Mouse (Mus musculus) T-cell, adult 2 months (primary cell): ENCODE results near the gene Plekhg5.

Source experiments
- DNase-seq: peaks from one replicate; pipeline ENCODE4 v3.0.0; 2022; ENCODE audit warnings: low spot score

Gene Plekhg5

DNA sequence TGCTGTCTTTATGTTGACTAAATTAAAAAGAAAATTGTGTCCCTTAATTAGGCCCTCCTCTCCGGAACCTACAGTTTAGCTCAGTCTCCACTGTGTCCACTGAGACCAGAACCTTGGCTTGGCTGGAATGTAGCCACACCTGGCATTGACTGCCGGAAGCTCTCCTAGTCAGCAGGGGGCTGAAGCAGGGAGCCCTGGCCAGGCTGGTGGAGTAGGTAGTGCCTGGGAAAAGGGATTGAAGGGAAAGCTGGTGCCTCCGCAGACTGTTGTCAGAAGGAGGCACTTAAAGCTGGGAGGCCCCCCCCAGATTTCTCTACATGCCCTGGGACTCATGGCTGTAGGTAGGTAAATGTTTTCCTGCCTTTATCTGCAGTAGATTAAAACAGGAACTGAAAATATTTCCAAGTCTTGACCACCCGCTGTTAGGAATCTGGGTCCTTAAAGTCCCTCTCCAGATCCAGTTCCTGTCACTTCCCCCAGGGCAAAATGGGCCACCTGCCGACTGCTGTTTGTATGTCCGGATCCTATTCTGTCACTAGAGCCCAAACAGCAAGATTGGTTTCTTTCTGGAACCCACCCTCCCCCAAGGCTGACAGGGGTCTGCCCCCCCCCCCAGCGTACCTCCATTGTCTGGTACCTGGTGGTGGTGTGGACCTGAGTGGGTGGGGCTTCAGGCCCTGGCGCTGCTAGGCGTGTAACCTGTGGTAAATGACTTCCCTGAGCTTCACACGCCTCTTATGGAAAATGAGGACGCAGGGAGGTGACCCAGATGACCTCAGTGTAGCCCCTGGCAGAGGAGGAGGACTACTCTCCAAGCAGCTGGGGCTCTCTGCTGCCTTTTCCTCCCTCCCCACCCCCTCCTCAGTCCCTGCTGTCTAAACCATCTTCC, 25.9 kb downstream of the Plekhg5 start:
- DNase-seq = no peak

DNA sequence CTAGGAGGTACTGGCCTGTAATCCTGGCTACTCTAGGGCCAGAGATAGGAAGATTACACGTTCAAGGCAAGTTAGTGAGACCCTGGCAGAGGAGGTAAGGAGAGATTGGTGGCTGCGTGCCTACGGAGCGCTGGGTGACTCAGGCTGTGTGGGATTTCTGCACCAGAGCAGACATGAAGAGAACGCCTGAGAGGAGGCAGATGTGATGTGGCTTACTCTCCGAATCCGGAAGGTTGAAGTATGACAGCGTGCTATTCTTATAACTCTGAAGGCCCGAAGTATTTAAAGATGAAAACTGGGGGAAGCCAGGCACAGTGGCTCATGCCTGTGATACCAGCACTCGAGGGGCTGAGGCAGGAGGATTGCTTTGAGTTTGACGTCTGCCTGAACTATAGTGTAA, 28.2 kb downstream of the Plekhg5 start:
- DNase-seq = no peak

DNA sequence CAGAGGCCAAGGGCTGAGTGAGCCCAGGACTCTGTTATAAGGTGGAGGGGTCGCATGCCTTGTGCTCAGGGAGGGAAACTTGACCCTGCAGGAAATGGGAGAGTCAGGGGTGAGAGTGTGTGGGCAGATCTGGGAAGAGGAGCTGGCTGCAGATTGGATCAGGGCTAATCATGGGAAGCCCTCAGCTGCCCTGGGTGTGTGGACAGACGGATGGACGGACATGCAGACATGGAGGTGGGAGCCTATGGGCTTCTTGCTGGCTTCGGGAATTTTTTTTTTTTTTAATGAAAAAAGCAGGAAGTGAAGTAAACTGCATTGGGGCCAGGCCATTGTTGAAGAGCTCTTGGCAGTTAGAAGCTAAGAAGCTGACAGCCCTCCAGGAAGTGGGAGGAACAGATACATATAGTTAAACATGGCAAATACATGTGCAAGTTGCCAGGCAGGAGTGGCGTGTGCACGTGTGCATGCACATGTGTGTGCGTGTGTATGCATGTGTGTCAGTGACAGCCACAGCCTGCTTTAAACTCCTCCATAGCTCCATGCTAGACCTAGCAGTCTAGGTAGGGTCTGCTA, 28.9 kb downstream of the Plekhg5 start:
- DNase-seq = no peak

DNA sequence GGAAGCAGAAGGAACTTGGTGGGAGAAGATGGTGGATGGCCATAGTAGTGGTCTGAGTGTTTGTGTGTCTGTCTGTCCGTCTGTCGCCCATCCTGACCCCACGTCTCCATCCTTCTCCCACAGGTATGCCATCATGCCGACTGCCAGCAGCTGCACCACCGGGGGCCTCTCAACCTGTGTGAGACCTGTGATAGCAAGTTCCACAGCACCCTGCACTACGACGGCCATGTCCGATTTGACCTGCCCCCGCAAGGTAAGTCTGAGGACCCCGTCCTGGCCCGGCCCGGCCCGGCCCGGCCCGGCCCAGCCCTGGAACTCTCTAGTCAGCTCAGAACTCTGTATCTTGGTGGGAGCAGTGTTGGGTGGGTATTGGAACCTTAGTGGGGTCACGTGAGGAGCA, 29.6 kb downstream of the Plekhg5 start:
- DNase-seq = no peak

DNA sequence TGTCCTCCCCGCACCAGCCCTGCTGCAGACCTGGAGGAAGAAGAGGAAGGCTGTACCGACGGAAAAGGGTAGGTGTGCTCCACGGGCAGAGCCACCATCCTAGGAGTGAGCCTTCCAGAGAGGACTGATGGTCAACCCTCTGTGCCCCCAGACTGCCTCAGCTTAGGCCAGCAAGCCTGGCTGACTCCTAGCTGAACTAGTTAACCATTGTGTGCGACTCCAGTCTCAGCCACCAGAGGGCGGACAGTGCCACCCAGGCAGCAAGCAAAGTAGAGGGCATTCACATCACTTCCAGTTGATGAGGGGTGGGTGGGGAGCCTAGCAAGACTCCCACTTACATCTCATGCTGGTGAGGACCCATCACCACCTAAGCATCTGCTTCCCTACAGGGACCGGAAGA, 30.7 kb downstream of the Plekhg5 start:
- peak; percentile 71 for DNase-seq

DNA sequence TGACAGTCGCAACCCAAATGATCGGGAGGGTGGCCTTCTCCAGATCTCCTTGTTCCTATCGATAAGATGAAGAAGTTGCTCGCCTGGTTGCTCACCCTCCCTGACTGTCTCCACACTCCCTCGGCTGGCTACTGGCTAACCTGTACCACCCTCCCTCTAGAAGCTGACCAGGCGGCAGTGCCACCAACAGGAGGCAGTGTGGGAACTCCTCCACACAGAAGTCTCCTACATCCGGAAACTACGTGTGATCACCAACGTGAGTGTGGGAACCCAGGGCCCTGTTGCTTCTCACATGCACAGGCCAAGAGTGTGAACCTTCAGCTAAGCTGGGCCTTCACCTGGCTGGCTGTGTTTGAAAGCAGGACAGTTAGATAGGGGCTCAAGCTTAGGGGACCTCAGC, 34.4 kb downstream of the Plekhg5 start:
- DNase-seq = no peak

DNA sequence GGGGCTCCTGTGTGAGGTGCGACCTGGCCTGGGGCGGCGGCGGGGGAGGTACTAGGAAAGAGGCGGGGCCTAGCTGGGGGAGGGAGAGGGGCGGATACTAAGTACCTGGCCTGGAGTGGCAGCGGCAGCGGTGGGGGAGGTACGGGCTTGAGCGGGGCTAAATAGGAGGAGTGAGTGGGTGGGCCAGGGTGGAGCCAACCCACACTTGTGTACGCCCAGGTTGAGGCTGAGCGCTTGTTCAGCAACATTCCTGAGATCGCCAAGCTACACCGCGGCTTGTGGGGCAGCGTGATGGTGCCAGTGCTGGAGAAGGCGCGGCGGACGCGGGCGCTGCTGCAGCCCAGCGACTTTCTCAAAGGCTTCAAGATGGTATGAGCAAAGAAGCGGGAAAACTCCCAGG, 35.2 kb downstream of the Plekhg5 start:
- DNase-seq = no peak

DNA sequence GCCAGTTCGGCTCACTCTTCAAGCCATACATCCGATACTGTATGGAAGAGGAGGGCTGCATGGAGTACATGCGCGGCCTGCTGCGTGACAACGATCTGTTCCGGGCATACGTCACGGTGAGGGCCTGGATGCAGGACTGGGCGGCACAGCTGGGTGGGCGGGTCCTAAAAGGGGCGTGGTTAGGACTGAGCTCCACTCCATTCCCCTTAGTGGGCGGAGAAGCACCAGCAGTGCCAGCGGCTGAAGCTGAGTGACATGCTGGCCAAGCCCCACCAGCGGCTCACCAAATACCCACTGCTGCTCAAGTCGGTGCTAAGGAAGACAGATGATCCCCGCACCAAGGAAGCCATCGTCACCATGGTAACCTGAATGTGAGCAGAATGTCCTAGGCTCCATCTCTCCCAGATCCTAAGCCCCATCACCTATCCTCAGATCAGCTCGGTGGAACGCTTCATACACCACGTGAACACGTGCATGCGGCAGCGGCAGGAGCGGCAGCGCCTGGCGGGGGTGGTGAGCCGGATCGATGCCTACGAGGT, 35.7 kb downstream of the Plekhg5 start:
- DNase-seq = no peak

DNA sequence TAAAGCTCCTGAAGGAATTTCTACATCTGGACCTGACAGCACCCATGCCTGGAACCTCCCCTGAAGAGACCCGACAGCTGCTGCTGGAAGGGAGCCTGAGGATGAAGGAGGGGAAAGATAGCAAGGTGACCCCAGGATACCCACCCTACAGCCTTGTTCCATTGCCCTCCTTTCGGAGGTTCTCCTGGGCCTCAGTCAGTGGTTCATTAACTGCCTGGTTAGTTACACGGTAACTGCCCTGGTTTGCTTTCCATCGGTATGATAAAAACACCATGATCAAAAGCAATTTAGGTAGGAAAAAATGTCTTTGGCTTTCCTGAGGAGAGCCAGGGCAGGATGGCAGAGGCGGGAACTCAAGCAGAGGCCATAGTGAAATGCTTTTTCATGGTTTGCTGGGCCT, 36.4 kb downstream of the Plekhg5 start:
- DNase-seq = no peak

DNA sequence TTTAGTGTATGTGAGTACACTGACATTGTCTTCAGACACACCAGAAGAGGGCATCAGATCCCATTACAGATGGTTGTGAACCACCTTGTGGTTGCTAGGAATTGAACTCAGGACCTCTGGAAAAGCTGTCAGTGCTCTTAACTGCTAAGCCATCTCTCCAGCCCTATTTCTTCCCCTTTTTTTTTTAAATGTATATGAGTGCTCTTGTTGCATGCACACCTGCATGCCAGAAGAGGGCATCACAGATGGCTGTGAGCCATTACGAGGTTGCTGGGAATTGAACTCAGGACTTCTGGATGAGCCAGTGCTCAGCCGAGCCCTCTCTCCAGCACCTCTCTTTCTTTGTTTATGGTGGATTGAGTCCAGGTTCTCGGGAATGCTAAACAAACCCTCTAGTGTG, 37.2 kb downstream of the Plekhg5 start:
- DNase-seq = no peak

DNA sequence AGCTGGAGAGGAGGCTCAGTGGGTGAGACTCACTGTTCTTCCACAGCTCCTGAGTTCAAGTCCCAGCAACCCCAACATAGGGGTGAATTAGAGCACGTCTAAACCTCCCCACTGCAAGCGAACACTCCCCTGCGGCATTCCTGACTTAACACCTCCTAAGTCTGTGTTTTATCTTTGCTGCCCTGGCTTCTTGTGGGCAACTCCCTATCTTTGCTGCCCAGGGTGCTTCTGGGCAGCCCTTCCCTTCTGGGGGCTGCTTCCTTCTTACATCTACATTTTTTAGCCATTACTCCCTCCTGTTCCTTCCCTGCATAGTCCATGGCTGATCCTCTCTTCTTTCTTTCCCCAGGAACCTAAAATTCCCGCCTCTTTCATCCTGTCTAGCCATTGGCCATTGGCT, 38.4 kb downstream of the Plekhg5 start:
- DNase-seq = no peak

DNA sequence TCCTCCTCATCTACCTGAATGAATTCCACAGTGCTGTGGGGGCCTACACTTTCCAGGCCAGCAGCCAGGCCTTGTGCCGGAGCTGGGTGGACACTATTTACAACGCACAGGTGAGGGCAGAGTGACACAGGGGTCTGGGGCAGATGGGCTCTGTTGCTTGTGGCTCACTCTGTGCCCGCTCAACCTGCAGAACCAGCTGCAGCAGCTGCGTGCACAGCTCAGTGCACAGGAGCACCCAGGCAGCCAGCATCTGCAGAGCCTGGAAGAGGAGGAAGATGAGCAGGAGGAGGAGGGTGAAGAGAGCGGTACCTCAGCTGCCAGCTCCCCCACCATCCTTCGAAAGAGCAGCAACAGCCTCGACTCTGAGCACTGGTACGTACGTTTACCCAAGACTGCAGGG, 40.0 kb downstream of the Plekhg5 start:
- DNase-seq = no peak

DNA sequence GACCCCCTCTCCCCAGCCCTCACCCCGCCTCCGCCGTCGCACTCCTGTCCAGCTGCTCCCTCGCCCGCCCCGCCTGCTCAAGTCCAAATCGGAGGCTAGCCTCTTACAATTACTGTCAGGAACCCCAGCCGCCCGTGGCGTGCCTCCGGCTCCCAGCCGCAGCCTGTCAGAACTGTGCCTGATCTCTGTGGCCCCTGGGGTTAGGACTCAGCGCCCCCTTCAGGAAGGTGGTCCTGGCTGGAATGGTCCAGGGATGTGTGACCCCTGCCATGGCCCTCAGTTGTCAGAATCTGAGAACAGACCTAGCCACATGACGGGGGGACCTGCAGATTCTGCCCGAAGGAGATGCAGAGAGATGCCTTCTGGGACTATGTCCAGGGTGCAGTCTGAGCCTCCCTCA, 41.8 kb downstream of the Plekhg5 start:
- DNase-seq = no peak

DNA sequence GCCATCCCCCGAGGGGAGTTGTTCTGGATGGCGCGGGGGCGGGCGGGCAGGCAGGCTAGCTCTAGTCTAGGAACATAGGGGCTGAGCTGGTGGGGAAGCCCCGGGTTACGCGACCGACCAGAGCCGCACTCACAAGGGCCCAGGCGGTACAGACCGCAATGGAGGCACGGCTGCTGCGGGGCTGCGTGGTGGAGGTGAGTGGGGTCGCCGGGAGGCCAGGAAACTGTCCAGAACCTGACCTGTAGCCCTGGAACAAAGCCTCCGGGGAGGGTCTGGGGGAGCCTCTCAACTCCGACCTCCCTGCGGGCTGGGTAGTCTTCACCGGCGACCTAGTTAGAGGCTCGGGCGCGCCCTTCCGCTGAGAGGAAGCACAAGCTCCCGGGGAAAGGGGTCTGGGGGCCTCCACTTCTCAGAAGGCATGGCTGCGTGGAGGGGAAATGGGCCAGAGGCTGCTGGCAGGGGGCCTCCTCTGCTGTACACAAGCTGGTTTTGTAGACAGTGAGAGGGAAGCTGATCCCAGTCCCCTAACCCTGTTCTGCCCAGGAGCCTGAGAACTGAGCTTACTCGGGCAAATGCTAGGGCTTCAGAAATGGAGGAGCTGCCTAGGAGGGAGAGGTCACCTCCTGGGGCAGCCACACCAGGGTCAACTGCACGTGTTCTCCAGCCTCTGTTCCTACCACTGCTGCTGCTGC, 43.8 kb downstream of the Plekhg5 start, which contains the start of gene Tnfrsf25:
Gene Tnfrsf25, plus strand, starts transcription at position 14 of the 692 bp plus-strand sequence.
- peak; percentile 60 for DNase-seq

DNA sequence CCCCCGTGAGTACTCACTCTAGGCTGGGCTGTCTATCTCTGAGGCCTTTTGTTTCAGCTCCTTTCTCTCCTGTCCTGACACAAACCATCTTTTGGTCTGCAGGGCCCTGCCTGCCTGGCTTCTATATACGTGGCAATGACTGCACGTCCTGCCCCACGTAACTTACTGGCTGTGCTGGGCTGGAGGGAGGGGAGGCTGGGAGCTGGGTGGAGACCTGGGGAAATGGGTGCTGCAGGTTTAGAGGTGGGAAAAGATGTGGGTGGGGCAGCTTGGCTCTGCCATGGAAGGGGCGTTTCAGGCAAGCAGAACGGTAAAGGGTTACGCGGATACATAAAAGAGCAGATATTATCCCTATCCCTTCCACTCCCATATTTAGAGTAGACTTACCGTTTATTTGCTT, 45.2 kb downstream of the Plekhg5 start:
- DNase-seq = no peak

DNA sequence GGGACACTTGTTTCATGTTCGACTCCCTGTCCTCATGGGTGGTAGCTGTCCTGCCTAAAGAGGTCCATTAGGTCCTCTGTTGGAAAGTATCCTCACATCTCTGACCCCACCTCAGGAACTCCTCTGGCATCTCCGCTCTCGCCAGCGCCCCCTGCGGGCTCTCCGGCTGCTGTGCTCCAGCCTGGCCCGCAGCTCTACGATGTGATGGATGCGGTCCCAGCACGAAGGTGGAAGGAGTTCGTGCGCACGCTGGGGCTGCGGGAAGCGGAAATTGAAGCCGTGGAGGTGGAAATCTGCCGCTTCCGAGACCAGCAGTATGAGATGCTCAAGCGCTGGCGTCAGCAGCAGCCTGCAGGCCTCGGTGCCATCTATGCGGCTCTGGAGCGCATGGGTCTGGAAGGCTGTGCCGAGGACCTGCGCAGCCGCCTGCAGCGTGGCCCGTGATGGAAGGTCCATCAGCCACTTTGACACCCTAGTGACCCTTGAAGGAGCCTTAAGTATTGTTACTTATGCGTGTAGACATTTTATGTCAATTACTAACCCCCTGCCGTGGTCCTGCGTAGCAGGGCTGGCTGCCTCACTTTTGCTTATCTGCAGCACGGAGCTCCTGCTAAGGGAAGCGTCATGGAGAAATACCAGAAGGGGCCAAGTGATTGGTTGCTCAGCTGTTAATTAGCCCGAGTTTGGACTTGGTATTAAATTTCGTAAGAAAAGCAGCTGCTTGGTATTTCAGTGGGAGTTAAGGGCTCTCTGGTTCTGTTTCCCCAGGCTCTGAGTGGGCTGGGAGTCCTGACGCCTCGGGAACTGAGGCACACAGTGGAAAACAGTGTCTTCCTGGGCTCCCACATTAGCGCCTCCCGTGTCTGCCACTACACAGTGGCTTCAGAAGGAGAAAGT, 47.3 kb downstream of the Plekhg5 start:
- peak; percentile 56 for DNase-seq

DNA sequence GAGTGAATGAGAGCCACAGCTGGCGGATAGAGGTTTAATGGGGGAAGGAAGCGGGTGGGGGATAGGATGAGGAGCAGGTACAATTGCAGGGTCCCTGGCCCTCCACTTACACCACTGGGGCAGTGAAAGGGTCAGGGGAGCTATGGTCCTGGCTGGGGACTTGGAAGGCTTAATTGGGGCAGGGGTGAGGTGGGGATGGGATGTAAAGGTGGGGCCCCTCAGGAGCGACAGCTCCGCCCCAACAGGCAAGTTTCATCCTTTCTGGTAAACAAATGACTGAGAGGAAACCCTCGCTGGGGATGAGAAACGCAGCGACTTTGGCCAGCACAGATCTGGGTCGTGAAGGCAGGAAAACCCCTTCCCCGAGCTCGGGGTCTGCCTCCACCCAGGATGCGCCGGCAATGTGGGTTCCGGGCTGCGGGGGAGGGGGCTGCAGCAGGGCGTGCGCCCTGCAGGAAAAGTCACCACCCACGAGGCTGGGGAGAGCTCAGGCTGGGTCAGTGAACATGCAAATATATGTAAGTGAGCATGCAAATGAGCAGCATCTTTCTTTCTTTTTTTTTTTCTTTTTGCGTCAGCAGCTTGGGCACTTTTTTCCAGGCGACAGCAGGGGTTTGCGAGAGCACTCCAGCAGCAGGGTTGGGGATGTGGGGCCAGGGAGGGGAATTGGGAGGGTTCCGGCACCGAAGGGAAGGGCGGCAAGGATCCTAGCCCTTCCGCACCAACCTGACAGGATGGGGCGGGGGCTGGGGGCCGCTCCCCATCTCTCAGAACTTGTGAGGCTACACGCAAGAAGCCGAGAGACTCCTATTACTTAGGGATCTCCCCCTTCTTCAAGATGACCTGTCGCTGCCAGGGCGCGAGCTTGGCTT, 48.2 kb downstream of the Plekhg5 start:
- DNase-seq = peak; percentile 71

DNA sequence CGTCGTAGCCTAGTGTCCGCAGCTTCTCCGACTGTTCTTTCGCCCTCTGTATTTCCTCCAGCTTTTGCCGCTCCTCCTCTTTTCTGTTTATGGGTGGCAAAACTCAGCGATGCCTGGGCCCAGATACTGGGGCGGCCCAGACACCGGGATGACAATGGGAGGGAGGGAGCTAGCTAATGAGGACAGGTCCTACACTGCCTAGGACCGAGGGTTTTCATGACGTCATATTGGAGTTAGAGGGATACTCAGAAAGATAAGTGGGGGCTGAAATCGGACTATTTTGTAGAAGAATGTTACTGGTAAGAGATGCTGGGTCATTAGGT, 48.8 kb downstream of the Plekhg5 start:
- DNase-seq = no peak

DNA sequence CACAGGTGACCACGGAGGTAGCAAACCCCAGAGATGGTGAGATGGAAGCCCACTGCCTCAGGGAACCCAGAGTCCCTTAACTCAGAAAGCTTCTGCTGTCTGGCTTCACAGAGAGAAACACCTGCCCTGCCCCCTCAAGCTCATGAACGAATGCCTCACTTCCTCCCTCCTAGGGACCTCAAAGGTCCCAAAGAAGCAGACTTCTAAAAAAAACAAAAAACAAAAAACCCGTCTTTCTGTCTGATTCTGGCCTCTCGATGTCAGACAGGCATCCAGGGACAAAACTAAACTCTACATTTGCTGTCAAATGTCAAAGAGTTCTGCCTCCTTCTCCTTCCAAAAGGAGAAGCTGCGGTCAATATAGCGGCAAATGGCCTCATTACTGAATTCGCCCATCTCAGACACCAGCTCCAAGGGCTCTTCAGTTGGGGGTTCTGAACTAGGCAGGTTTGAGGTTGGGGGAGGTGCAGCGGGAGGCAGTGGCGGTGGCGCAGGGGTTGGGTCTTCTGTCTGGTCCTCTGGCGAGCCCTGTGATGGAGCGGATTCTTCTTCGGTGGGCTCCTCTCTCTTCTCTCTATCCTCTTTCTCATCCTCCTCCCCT, 52.2 kb downstream of the Plekhg5 start:
- no peak for DNase-seq
